Mouse (Mus musculus) common myeloid progenitor, adult 5-6 weeks (primary cell): ENCODE data around the gene Nol4l. TPM values are rescaled to one million over a fixed set of nuclear protein-coding genes. Genes with fewer than 3 reads are reported as not detected.

Source experiments
- ATAC-seq: replicated peaks from 2 replicates; pipeline ENCODE4 v1.8.0; 2016; ENCODE audit warnings: low read depth, mild to moderate bottlenecking, moderate TSS enrichment, inconsistent platforms; ENCODE audit not compliant: poor library complexity, severe bottlenecking
- total RNA-seq: library from RNA; stranded (forward); fragments of 200-1000, 187-1606 nt; gene quantifications from 2 replicates; pipeline ENCODE4 v1.2.3, GENCODE M21; 2017

Nol4l gene
- total RNA-seq, 1 experiment from 2014 or later: 7.4 TPM

DNA sequence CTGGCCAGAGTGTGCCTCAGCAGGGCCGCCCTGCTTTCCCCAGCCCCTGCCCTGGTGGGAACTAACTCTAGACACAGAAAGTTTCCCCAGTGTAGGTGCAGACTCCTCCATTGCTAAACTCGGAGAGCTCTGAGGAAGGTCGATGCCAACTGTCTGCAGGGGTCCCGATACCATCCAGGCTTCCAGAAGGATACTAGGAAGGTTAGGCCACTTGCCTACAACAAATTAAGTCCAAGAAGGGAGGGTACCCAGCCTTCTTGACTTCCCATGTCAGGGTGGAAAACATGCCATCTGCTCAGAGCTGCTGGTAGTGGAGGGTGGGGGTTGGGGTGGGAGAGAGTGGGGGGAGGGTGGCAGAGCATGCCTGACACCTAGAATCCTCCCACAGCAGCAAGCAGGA lies 15.0 kb upstream of the Nol4l start:
- no peak for ATAC-seq

DNA sequence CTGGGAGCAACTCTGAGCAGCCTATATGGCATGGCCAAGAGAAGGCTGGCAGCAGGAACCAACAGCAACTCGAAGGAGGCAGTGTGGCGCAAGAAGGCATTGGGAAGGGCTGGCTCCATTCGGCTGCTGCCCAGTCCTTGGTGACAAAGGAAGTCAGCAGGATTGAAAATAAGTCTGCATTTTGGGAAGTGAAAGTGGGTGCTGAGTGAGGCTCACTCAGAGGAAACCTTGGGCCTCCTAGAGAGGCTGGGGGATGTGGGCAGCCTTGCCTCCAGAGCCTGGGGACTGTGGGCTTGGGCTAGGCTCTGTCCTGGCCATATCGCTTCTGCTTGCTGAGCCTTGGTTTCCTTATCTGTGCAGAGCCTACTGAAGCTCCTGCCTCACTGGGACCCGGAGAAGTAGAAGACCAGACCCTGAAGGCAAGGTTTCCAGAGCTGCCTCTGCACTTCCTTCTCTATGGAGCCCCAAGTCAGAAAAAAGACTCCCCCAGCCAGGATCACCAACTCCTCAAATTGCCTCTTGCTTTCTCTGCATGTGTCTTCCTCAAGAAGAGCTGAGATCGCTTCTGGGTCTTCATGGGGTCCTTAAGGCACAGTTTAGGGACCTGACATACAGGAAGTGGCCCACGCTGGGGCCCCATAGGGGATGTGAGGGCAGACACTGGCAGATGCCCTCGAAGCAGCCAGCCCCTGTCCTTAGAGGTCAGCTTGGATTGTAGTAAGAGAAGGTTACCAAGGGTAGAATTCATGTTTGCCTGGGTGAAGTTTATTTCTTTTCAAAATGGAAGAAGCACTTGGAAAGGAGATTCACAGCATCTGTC lies 14.3 kb upstream of the Nol4l start:
- peak; percentile 84 for ATAC-seq

DNA sequence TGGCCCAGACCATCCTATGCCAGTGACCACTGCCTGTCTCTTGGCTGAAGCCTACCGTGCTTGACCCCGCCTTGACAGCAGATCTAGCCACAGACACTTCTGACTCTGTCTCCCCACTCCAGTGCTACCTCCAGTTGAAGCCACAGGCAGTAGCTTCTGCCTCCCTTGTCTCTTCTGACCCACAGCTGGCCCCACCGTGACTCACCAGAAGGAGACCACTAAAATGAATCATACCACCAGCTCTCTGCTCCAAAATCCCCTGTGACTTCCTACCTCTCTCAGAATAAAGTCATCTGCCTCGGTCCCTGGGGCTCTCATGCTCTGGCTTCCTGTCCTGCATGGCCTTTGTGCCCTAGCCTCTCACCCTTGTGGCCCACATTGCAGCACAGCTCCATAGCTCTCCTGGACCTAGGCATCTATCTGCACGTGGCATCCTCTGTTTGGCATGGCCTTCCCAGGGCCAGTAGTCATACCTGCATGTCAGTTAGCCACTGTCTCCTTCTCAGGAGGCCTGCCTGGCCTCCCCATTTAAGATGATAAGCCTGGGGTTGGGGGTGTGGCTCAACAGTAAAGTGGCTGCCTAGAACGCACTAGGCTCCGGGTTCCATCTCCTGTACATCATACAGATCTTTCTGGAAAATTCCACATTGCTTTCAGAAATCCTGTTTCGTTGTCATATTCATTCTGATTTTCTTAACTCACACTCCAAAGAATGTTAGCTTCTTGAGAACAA lies 13.3 kb upstream of the Nol4l start:
- peak; percentile 4; the same call in 1 of the 2 replicates for ATAC-seq

DNA sequence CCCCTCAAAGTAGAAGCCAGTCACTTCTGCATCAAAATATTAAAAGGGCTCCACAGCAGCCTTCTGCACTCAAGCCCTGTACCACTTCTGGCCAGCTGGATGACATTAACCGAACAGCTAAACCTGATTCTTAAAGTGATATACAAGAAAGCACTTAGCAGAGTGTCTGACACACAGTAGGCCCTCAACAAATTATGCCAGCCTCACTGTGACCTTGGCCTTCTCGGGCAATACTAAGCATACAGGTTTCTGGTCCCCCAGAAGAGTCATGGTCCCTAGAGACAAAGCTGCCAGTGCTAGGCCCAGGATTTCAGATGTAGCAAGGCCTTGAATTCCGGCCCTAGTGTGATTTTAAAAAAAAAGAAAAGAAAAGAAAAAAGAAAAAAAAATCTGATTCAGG lies 9.1 kb upstream of the Nol4l start:
- ATAC-seq: no peak

DNA sequence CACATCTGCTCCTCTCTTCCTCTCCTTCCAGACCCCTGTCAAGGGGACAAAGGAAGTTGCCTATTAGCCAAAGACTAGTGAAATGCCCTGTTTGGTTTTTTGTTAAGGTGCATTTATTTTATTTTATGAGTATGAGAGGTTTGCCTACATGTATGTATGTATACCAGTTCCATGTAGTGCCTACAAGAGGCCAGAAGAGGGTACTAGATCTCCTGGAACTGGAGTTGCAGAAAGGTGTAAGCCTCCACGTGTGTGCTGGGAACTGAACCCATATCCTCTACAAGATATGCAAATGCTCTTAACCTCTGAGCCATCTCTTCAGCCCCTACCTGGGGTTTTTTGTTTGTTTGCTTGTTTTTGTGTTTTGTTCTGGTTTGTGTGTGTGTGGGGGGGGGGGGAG lies 4.2 kb upstream of the Nol4l start:
- ATAC-seq: no peak

DNA sequence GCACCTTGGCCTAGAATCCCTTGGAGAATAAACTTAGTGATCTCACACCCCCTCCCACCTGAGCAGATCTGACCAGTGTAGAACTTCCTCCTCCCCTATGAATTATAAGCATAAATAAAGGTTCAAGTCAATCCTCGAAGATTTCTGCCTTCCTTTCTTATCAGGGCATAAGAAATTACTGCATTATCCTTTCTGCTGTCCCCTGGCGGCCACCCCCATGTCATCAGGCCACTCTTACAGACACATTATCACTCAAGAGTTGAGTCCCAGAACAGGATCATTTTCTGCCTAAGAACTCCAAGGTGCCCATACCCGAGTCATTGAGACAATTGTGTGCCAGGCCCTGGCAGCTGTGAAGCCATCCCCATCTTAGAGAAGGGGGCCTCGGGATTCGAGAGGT lies 1.2 kb upstream of the Nol4l start:
- ATAC-seq: no peak

DNA sequence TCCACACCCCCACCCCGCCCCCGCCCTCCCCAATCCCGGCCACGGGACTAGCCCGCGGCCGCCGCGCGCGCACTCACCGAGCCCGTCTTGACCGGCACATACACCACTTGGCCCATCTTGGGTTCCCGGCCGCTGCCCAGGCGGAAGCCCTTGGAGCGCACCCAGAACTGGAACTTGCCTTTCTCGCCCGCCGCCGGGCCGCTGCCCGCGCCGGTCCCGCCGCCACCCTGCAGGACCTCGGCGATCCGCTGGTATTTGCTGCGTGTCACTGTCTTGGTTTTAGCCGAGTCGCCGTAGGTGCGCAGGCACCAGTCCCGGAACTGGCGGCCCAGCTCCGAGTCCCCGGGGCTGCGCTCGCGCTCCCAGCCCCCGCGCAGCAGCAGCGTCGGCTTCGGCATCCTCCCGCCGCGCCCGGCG lies 398 bp downstream of the Nol4l start:
- ATAC-seq: no peak

DNA sequence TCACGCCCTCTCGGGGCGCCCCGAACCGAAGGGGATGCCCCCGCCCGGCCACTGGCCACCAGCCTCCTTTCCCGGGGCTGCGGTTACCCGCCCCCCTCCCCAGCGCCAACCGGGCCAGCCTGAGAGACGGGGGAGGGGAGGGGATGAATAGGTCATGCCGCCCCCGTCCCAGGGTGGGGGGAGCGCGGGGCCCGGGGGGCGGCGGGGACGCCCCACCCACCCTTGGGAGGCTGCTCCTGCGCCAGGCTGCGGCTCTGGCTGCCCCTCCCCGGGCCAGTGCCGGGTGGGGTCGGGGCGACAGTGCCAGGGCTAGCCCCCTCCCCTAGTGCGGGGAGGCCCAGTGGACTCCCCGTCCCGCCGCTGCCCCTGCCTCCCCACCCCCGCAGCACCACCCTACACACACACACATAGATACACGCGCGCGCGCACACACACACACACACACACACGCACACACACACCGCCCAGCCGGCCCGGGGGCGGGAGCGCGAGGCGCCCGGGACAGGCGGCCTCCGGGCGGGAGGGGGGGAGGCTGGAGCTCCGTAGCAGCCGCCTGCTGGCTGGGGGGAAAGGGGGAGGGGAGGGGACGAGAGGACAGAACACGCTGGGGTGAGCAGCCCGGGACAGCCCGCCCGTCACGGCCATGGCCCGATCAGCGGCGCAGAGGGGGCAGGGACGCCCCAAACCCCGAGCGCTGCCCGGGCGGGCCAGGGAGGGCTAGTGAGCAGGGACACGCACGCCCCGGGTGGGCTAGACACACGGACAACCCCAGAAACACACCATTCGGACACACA lies 1.0 kb downstream of the Nol4l start:
- no peak for ATAC-seq

DNA sequence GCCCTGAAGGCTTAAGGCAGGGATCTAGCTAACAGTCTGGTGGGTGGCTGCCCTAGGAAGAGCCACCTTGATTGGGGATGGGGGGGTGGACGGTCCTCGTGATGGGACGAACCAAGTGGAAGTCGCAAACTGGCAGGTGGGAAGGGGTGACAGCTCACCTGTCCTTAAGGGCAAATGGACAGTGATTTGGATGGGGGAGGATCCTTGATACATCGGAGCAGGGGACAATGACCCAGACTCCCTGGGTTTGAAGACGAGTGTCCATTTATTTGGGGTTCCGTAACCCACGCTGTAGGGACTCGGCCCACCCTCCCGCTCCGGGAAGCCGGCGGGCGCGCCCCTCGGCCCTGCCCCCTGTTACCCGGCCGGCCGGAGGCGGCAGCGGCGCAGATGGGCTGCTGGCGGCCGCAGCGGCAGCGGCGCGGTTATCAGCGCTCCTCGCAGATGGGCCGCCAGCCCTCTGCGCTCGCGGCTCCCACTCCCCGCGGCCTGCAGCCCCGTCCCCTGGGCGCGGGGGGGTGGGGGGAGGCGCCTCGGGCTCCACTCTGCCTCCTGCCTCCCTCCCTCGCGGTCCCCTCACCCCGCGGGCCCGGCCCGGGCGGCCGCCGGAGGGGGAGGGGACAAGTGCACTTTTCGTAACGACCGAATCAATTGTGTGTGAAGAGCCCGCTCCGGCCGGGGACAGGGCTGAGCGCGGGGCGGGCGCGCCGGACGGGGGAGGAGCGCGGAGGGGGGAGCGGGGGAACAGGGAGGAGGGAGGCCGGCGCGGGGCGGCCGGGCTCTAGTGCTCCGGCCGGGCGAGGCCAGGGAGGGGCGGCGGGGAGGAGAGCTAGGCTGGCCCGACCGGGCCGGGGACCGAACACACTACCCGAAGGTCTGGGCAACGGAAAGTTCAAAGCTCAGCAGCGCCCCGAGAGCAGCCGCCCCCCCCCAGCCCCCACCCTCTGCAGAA lies 1.9 kb downstream of the Nol4l start:
- ATAC-seq: no peak

DNA sequence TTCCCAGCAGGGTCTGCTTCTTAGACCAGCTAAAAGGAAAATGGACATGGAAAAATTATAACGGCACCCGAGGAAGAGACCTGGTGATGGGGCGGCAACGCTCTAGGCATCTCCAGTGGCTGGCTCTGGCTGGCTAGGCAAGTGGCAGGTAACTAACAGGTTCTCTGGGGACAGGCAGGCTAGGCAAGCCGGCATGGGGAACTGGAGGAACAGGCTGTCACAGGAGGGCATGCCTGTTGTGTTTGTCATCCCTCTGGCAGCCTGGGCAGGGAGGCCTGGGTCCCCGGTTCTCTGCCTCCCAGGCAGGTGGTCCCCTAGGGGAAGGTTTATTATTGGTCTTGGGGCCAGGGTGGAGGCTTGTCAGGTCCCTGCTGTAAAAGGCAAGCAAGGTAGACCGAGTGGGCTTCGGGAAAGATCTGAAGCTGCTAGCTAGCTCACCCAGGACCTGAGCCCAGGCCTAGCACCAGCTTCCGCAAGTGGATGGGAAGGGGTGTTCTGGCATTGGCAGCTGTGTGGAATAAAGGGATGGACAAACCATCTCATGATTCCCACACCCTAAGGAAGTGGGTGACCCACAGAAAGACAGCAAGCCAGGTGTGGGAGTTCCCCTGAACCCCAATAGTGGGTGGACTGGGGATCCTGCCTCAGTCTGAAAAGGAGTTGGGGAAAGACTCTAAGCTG lies 2.8 kb downstream of the Nol4l start:
- ATAC-seq: no peak

DNA sequence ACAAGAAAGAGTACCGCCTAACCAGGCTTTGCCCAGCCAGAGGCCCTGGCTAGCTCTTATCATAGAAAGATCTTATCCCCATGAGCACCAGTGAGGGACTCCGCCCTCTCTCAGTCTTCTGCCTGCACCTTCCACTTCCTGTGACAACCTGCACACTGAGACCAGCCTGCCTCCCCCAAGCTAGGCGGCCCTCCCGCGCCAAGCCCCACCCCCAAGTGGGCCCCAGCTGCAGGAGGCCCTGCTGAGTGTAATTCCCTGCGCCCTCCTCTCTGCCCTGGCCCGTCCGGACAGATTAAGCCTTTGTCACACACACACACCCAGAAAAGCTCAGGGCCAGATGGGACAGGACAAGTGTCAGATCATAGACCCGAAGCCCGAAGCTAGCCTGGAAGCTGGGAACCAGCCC lies 3.9 kb downstream of the Nol4l start:
- ATAC-seq: peak; percentile 70

DNA sequence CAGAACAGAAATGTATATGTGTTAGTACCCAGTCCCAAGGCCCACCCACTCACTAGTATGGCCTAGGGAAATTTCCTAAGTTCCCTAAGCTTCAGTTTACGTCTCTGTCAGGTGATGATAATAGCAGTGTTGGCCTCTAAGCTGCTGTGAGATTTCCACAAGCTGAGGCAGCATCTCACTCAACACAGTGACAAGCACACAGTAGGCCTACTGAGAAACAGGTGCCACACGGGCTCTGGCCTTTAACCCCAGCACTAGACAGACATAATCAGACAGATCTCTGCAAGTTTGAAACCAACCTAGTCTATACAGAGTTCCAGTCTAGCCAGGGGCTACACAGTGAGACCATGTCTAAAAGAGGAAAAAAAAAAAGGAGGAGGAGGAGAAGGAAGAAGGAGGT lies 5.0 kb downstream of the Nol4l start:
- ATAC-seq: no peak

DNA sequence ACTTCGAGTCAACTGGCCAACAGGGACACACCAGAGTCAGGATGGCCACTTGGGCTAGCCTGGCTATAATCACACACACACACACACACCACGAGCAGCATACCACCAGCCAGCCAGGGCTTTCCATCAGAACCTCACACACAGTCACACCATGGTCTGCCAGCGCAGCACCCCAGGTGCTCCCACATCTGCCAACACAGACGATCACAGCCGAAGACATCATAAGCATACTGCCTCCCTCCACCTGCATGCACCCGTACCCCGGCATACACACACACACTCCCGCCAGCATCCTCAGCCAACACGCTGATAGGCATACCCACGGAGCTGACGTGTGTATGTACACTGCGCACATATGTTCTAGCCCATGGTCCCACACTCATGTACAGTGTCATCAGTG lies 6.1 kb downstream of the Nol4l start:
- no peak for ATAC-seq

DNA sequence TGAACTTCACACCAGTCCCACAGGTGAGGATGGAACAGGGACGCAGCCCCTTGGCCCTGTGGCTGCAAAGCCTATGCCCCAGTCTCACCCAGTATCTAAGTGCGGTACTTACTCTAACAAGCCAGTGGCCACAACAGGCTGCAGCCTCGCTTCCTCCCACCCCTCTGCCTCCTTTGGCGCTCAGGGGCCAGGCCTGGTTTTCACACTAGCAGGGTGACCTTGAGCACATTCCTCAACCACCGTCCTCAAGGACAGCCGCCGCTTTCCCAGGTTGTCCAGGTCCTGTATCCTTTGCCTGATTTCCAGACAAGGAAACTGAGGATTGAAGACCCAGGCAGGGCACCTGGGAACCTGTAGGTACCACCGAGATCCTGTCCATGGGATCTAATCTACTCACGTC lies 6.6 kb downstream of the Nol4l start:
- ATAC-seq: no peak

DNA sequence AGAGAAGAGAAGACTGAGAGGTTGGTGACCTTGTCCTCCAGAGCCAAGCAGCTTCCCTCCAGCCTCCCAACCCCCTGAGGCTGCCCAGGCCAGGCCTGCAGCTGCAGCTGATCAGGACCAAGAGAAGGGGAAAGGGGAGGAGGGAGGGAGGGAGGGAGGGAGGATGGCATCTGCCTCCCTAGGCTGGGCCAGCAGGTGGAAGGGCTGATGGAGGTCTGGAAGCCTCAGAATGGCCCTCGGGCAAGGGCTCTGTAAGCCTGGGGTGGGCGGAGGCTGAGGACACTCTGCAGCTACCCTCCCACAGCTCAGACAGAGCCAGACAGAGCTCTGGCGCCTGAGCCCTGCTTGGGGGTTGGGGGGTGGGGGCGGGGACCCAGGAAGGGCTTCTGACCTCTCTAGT lies 7.5 kb downstream of the Nol4l start:
- no peak for ATAC-seq

DNA sequence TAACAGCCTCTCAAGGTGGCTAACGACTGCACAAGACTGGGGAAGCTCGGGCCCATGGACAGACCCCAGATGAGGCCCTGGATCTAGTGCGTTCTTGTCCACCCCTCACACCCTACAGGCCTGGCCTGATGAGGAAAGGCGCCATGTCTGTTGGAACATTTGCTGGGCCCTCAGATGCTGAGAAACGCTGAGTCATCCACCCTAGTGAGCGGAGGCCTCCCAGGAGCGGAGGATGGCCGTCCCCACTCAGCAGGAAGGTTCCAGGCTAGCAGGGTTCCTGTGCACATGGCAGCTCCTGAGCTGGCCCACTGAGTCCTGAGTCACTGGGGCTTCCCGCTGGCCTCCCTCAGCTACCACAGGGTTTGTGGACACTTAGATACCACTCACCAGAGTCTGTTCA lies 9.7 kb downstream of the Nol4l start:
- peak; percentile 34; the same call in 1 of the 2 replicates for ATAC-seq

DNA sequence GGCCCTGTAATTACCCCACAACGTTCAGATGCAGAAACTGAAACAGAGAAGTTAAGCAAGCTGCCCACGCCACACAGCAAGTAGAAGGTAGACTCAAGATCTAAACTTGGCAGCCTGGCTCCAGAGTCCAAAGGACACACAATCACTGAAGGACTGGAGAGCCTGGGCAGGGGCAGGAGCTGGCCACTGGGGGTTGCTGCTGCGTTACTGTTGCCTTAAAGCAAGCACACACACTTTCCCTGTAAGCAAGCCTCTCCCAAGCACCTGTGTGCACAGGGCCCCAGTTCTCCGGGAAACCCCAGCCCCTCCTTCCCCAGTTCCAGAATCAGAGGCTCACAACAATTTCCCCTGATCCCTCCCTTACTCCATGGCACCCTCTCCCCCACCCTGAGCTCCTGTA lies 12.8 kb downstream of the Nol4l start:
- ATAC-seq: 0 out of 2 replicates have a peak, but pooled peaks have one; percentile 33

DNA sequence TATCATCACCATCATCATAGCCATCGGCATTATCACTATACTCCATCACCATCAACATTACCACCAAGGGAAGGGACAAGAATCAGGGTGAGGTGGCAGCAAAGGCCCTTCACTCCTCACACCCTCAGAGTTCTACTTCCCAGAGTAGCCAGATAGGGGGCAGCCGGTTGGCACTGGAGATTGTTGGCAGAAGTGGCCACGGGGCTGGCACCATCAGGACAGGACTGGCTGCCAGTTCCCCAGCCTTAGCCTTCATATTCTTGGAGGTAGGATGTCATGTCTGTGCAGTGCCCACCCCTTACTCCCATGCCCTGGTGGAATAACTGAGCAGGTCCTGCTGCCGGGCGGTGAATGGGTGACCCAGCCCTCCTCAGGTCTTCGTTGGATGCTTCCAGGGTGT lies 14.2 kb downstream of the Nol4l start:
- no peak for ATAC-seq
